Mouse (Mus musculus) hindbrain, embryonic 14.5 days (tissue): Measurements from ENCODE around the gene Hras. TPM values are rescaled to one million over a fixed set of nuclear protein-coding genes. Genes with fewer than 3 reads are reported as not detected.

Experiments
- ATAC-seq: fragments of 200-750 bp; cut with Nextera tagmentation; 2 replicates; pipeline ENCODE4 v1.8.0; 2017; ENCODE audit warnings: moderate number of reproducible peaks, mild to moderate bottlenecking, moderate TSS enrichment, moderate library complexity; ENCODE audit not compliant: low FRiP score
- DNase-seq: peaks from one replicate; pipeline ENCODE4 v3.0.0-alpha.2; 2015; ENCODE audit warnings: low spot score
- H3K27ac ChIP-seq: fragments of 300-500 bp; sonication (generic); 2 replicates; pipeline ENCODE4 v1.5.1; 2014; ENCODE audit warnings: mild to moderate bottlenecking, moderate library complexity
- H3K27me3 ChIP-seq: fragments of 300-500 bp; sonication (generic); 2 replicates; pipeline ENCODE4 v1.6.1; 2014; ENCODE audit warnings: mild to moderate bottlenecking, low read length, mixed read lengths; ENCODE audit not compliant: control insufficient read depth, insufficient read depth
- H3K36me3 ChIP-seq: fragments of 300-500 bp; sonication (generic); replicated peaks from 2 replicates; pipeline ENCODE4 v1.6.1; 2014; ENCODE audit not compliant: control insufficient read depth, insufficient read depth
- H3K4me1 ChIP-seq: fragments of 300-500 bp; sonication (generic); replicated peaks from 2 replicates; pipeline ENCODE4 v1.6.1; 2014; ENCODE audit warnings: antibody characterized with exemption, low read length, mixed read lengths; ENCODE audit not compliant: control insufficient read depth, insufficient read depth
- H3K4me2 ChIP-seq: fragments of 300-500 bp; sonication (generic); replicated peaks from 2 replicates; pipeline ENCODE4 v1.6.1; 2014; ENCODE audit warnings: mild to moderate bottlenecking, moderate library complexity
- H3K4me3 ChIP-seq: fragments of 300-500 bp; sonication (generic); replicated peaks from 2 replicates; pipeline ENCODE4 v1.5.1; 2014; ENCODE audit warnings: mild to moderate bottlenecking, low read length
- H3K9ac ChIP-seq: fragments of 300-500 bp; sonication (generic); 2 replicates; pipeline ENCODE4 v1.6.1; 2014
- H3K9me3 ChIP-seq: fragments of 300-500 bp; sonication (generic); 2 replicates; pipeline ENCODE4 v1.6.1; 2016; ENCODE audit warnings: low read length; ENCODE audit not compliant: control insufficient read depth
- WGBS: fragments of 180-500 bp; shearing (Covaris S2); extraction: QIAGEN DNeasy Blood & Tissue Kit; methylation state at CpG from one replicate; pipeline ENCODE4 v1.1.7; 2014; 5-methylcytosine and 5-hydroxymethylcytosine counted together
- microRNA counts: library from miRNA; unstranded; fragments of <30 nt; microRNA quantifications from one replicate; lab custom pipeline; 2016
- microRNA-seq: library from miRNA; unstranded; fragments of <30 nt; microRNA quantifications from one replicate; pipeline ENCODE4, GENCODE M21; 2016
- polyA plus RNA-seq: library from polyadenylated mRNA; unstranded; fragments of >200 nt; fragmentation: Nextera tagmentation; extraction: Ambion mirVana; gene quantifications from 2 replicates; pipeline ENCODE4 v1.2.1, GENCODE M21; 2014

Hras gene
- polyA plus RNA-seq, 1 experiment from 2014 or later: 168 TPM

- H3K4me3 ChIP-seq: no peak overlapping the region
- DNase-seq (no peak), ATAC-seq (no peak)
- H3K9me3 ChIP-seq: no peaks in the 10 kb centered on the region
- H3K9ac ChIP-seq: no peak overlapping the region
- WGBS: 82% methylated on average over 6 of the region's 6 CpGs
- H3K27ac ChIP-seq: no peak overlapping the region
- H3K36me3 ChIP-seq: peaks cover 45% of the 10 kb centered on the region
- H3K4me2 ChIP-seq: no peak overlapping the region
- H3K4me1 ChIP-seq: no peaks in the 10 kb centered on the region
- H3K27me3 ChIP-seq: no peaks in the 10 kb centered on the region
Observed at GRCm38 (mm10) chr7:141147044-141147443, 46.8 kb downstream of the Hras start.

- no peak overlapping the region for H3K27ac ChIP-seq
- H3K4me2 ChIP-seq: no peak overlapping the region
- H3K36me3 ChIP-seq: peaks cover 36% of the 10 kb centered on the region
- ATAC-seq (no peak), DNase-seq (no peak)
- H3K27me3 ChIP-seq: no peaks in the 10 kb centered on the region
- H3K9ac ChIP-seq: no peak overlapping the region
- WGBS: 93% methylated on average over 12 of the region's 12 CpGs
- H3K4me3 ChIP-seq: no peak overlapping the region
- H3K4me1 ChIP-seq: no peaks in the 10 kb centered on the region
- H3K9me3 ChIP-seq: no peaks in the 10 kb centered on the region
Observed at GRCm38 (mm10) chr7:141146043-141146595, 47.7 kb downstream of the Hras start.

GRCm38 (mm10) chr7:141145403-141145802, 48.4 kb downstream of the Hras start:
- peaks cover 34% of the 10 kb centered on the region for H3K36me3 ChIP-seq
- no peaks in the 10 kb centered on the region for H3K4me1 ChIP-seq
- WGBS: 76% methylated on average over 1 of the region's 1 CpGs
- no peaks in the 10 kb centered on the region for H3K9me3 ChIP-seq
- H3K9ac ChIP-seq: no peak overlapping the region
- no peaks in the 10 kb centered on the region for H3K27me3 ChIP-seq
- H3K27ac ChIP-seq: no peak overlapping the region
- no peak overlapping the region for H3K4me2 ChIP-seq
- ATAC-seq (no peak), DNase-seq (no peak)
- H3K4me3 ChIP-seq: no peak overlapping the region

- H3K4me3 ChIP-seq: no peak overlapping the region
- DNase-seq (no peak), ATAC-seq (no peak)
- H3K4me2 ChIP-seq: no peak overlapping the region
- WGBS: 89% methylated on average over 3 of the region's 3 CpGs
- no peaks in the 10 kb centered on the region for H3K9me3 ChIP-seq
- H3K27me3 ChIP-seq: no peaks in the 10 kb centered on the region
- no peak overlapping the region for H3K27ac ChIP-seq
- H3K36me3 ChIP-seq: peaks cover 36% of the 10 kb centered on the region
- H3K4me1 ChIP-seq: no peaks in the 10 kb centered on the region
- no peak overlapping the region for H3K9ac ChIP-seq
Observed at GRCm38 (mm10) chr7:141144650-141145049, 49.2 kb downstream of the Hras start.

GRCm38 (mm10) chr7:141143861-141144260, 49.9 kb downstream of the Hras start:
- H3K4me1 ChIP-seq: no peaks in the 10 kb centered on the region
- 90% methylated on average over 2 of the region's 2 CpGs for WGBS
- no peak overlapping the region for H3K4me3 ChIP-seq
- H3K4me2 ChIP-seq: no peak overlapping the region
- no peaks in the 10 kb centered on the region for H3K27me3 ChIP-seq
- peaks cover 39% of the 10 kb centered on the region for H3K36me3 ChIP-seq
- DNase-seq: no peak
- no peak for ATAC-seq
- H3K9ac ChIP-seq: no peak overlapping the region
- no peak overlapping the region for H3K27ac ChIP-seq
- no peaks in the 10 kb centered on the region for H3K9me3 ChIP-seq

GRCm38 (mm10) chr7:141143112-141143511, 50.7 kb downstream of the Hras start:
- H3K27me3 ChIP-seq: no peaks in the 10 kb centered on the region
- no peak overlapping the region for H3K4me3 ChIP-seq
- WGBS: 62% methylated on average over 5 of the region's 5 CpGs
- H3K36me3 ChIP-seq: peaks cover 45% of the 10 kb centered on the region
- ATAC-seq (no peak), DNase-seq (no peak)
- H3K4me2 ChIP-seq: no peak overlapping the region
- no peak overlapping the region for H3K9ac ChIP-seq
- no peaks in the 10 kb centered on the region for H3K9me3 ChIP-seq
- no peaks in the 10 kb centered on the region for H3K4me1 ChIP-seq
- no peak overlapping the region for H3K27ac ChIP-seq

GRCm38 (mm10) chr7:141141326-141141725, 52.5 kb downstream of the Hras start:
- Histone ChIP-seq H3K9ac (no peak overlapping the region), H3K9me3 (no peaks in the 10 kb centered on the region), H3K4me1 (no peaks in the 10 kb centered on the region), H3K4me3 (no peak overlapping the region), H3K4me2 (no peak overlapping the region), H3K36me3 (peaks cover 52% of the 10 kb centered on the region), H3K27ac (no peak overlapping the region), H3K27me3 (no peaks in the 10 kb centered on the region)
- WGBS: 98% methylated on average over 4 of the region's 4 CpGs
- ATAC-seq (no peak), DNase-seq (no peak)

MicroRNAs within 50 kb of the gene (microRNA counts, 519-probe panel; counts per million panel counts)
- microRNA mmu-miR-210 (lab: Ali Mortazavi, UCI): 4,246 counts per million, percentile 35 among the panel's probes with 10 or more counts

Small RNAs within 50 kb of the gene (microRNA-seq; reads per million reads assigned to microRNA genes)
- gene Mir210: 314 reads per million, percentile 65 among the genes with 10 or more reads in this experiment

Other genes starting within 250 kb of the Hras start
- 0.55 TPM in 1 of 2 replicates, not detected in the other for gene Ifitm5, start 243.7 kb downstream of the Hras start, polyA plus RNA-seq
- not detected in 2 replicates for gene Gm45717, start 238.1 kb downstream of the Hras start, polyA plus RNA-seq
- 201 and 234 TPM in 2 replicates for gene Ifitm2, start 238.0 kb downstream of the Hras start, polyA plus RNA-seq
- gene Ifitm1, start 226.8 kb downstream of the Hras start, polyA plus RNA-seq: 16.8 and 21.9 TPM in 2 replicates
- gene Ifitm3, start 183.2 kb downstream of the Hras start, polyA plus RNA-seq: 28.3 and 45.1 TPM in 2 replicates
- 0.95 and 1.1 TPM in 2 replicates for gene Ifitm6, start 176.1 kb downstream of the Hras start, polyA plus RNA-seq
- gene Gm17387, start 164.9 kb downstream of the Hras start, polyA plus RNA-seq: not detected in 2 replicates
- gene B4galnt4, start 132.9 kb downstream of the Hras start, polyA plus RNA-seq: 38.4 and 41.5 TPM in 2 replicates
- gene Pkp3, start 115.8 kb downstream of the Hras start, polyA plus RNA-seq: not detected in 2 replicates
- 2.5 and 3.1 TPM in 2 replicates for gene Sigirr, start 93.4 kb downstream of the Hras start, polyA plus RNA-seq
- gene Ano9, start 76.2 kb downstream of the Hras start, polyA plus RNA-seq: 0.27 and 0.32 TPM in 2 replicates
- gene Ptdss2, start 71.6 kb downstream of the Hras start, polyA plus RNA-seq: 86.1 and 92.0 TPM in 2 replicates
- gene Rnh1, start 21.1 kb downstream of the Hras start, polyA plus RNA-seq: 53.5 and 56.1 TPM in 2 replicates
- 6.6 and 7.6 TPM in 2 replicates for gene Lrrc56, start 152 bp upstream of the Hras start, polyA plus RNA-seq
- gene Lmntd2, start 20.1 kb upstream of the Hras start, polyA plus RNA-seq: 0.20 and 0.66 TPM in 2 replicates
- 20.2 and 23.5 TPM in 2 replicates for gene Rassf7, start 21.9 kb upstream of the Hras start, polyA plus RNA-seq
- 61.8 and 63.5 TPM in 2 replicates for gene Phrf1, start 34.8 kb upstream of the Hras start, polyA plus RNA-seq
- 1.4 and 1.6 TPM in 2 replicates for gene Irf7, start 72.5 kb upstream of the Hras start, polyA plus RNA-seq
- gene Cdhr5, start 82.8 kb upstream of the Hras start, polyA plus RNA-seq: not detected in 2 replicates
- gene Sct, start 85.1 kb upstream of the Hras start, polyA plus RNA-seq: 3.2 and 4.1 TPM in 2 replicates
- gene Drd4, start 98.0 kb upstream of the Hras start, polyA plus RNA-seq: 0.65 and 0.88 TPM in 2 replicates
- gene Deaf1, start 133.7 kb upstream of the Hras start, polyA plus RNA-seq: 187 TPM in 2 replicates
- gene Tmem80, start 133.7 kb upstream of the Hras start, polyA plus RNA-seq: 24.7 and 32.6 TPM in 2 replicates
- gene Eps8l2, start 144.9 kb upstream of the Hras start, polyA plus RNA-seq: 0.98 and 1.2 TPM in 2 replicates
- gene Taldo1, start 198.2 kb upstream of the Hras start, polyA plus RNA-seq: 271 and 278 TPM in 2 replicates
- 36.9 and 43.4 TPM in 2 replicates for gene Gatd1, start 220.1 kb upstream of the Hras start, polyA plus RNA-seq
- 46.9 and 50.3 TPM in 2 replicates for gene Cend1, start 235.5 kb upstream of the Hras start, polyA plus RNA-seq
- gene Slc25a22, start 243.9 kb upstream of the Hras start, polyA plus RNA-seq: 73.0 and 81.4 TPM in 2 replicates